Mouse (Mus musculus) kidney, adult 2 months (tissue): ENCODE data around the gene Spred2. TPM values are rescaled to one million over a fixed set of nuclear protein-coding genes. Genes with fewer than 3 reads are reported as not detected.

Experiments
- DNase-seq: peaks from one replicate; pipeline ENCODE4 v3.0.0; 2021
- H3K27ac ChIP-seq: fragments of 200-500 bp; 2 replicates; pipeline ENCODE4 v1.5.1; 2012; ENCODE audit warnings: low read depth, low read length, control low read depth, inconsistent platforms; ENCODE audit not compliant: insufficient read depth
- H3K27me3 ChIP-seq: fragments of 200-500 bp; replicated peaks from 2 replicates; pipeline ENCODE4 v1.6.1; 2012; ENCODE audit warnings: mild to moderate bottlenecking, moderate library complexity, low read length, inconsistent platforms; ENCODE audit not compliant: control insufficient read depth, insufficient read depth
- H3K36me3 ChIP-seq: fragments of 200-500 bp; 2 replicates; pipeline ENCODE4 v1.6.1; 2012; ENCODE audit warnings: mild to moderate bottlenecking, moderate library complexity, low read length, inconsistent platforms; ENCODE audit not compliant: control insufficient read depth, insufficient read depth
- H3K4me1 ChIP-seq: fragments of 200-500 bp; 2 replicates; pipeline ENCODE4 v1.6.1; 2011; ENCODE audit warnings: low read length; ENCODE audit not compliant: control insufficient read depth, insufficient read depth
- H3K4me3 ChIP-seq: fragments of 200-500 bp; 2 replicates; pipeline ENCODE4 v1.5.1; 2011; ENCODE audit warnings: mild to moderate bottlenecking, low read depth, low read length, control low read depth; ENCODE audit not compliant: insufficient read depth
- CTCF ChIP-seq: fragments of 200-500 bp; conservative IDR thresholded peaks from 2 replicates; pipeline ENCODE4 v1.5.1; 2011; ENCODE audit warnings: low read depth, mild to moderate bottlenecking, control low read depth, low read length, moderate library complexity, mixed read lengths; ENCODE audit not compliant: insufficient read depth, insufficient read length
- POLR2A ChIP-seq: fragments of 200-500 bp; IDR thresholded peaks from one replicate; pipeline ENCODE4 v1.6.1; 2011; ENCODE audit warnings: low read depth, low read length, control low read depth
- WGBS: fragments of 180-500 bp; shearing (Covaris S2); methylation state at CpG from one replicate; pipeline ENCODE4 v1.1.7; 2018; 5-methylcytosine and 5-hydroxymethylcytosine counted together
- polyA plus RNA-seq: library from polyadenylated mRNA; depleted of rRNA; stranded (reverse); fragments of >200 nt; gene quantifications from 2 replicates; pipeline ENCODE4 v1.2.3, GENCODE M21; 2012

Spred2 gene
- polyA plus RNA-seq, 1 experiment, result 21.2 TPM

- H3K4me1 ChIP-seq, result peaks cover 27% of the 10 kb centered on the region
- WGBS, result 27% methylated on average over 7 of the region's 7 CpGs
These were observed 11.6 kb downstream of the Spred2 start for GRCm38 (mm10) chr11:19935524-19936354.

DNA sequence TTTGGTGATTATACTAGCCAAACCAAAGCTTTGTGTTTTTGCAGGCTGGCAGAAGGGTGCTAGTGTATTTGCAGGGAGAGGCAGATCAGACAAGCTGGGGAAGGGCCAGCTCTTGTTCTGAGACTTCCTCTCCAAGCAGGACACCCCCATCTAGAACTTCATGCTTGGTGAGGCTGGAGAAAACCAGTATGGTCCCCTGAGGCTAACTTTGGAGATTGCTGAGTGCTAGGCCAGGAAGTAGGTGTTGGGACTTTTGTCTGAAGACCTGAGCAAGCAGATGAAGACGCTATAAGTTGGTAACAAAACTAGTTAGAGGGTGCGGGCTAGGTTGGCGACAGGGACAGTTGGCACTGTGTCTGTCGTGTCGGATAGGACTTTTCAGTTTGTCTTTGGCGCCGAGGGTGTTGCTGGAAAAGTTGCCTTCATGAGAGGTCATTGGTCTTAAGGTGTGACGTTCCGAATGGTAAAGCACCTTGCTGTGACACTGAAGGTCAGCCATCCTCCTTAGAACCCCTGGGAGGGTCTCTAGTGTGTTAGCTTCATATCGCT lies 14.4 kb downstream of the Spred2 start:
- peak; percentile 26 for DNase-seq
- H3K4me1 ChIP-seq, result peaks cover 38% of the 10 kb centered on the region
- WGBS, result 88% methylated on average over 10 of the region's 10 CpGs
- H3K27ac ChIP-seq, result no peak overlapping the region
- no peaks in the 10 kb centered on the region for H3K36me3 ChIP-seq
- TF ChIP-seq POLR2A (no peak), CTCF (no peak)
- H3K27me3 ChIP-seq, result no peaks in the 10 kb centered on the region
- no peak overlapping the region for H3K4me3 ChIP-seq

More at GRCm38 (mm10) chr11:19935524-19936354, 11.6 kb downstream of the Spred2 start:
- peak; percentile 36 for DNase-seq
- Histone ChIP-seq H3K4me3 (no peak overlapping the region), H3K27ac (no peak overlapping the region), H3K36me3 (no peaks in the 10 kb centered on the region), H3K27me3 (no peaks in the 10 kb centered on the region)
- TF ChIP-seq POLR2A (no peak), CTCF (no peak)

GRCm38 (mm10) chr11:19939305-19939730 lies 15.1 kb downstream of the Spred2 start:
- H3K36me3 ChIP-seq, result no peaks in the 10 kb centered on the region
- no peaks in the 10 kb centered on the region for H3K27me3 ChIP-seq
- WGBS, result 39% methylated on average over 5 of the region's 5 CpGs
- no peak overlapping the region for H3K4me3 ChIP-seq
- peak; percentile 41 for DNase-seq
- H3K27ac ChIP-seq, result no peak overlapping the region
- TF ChIP-seq CTCF (no peak), POLR2A (no peak)
- peaks cover 38% of the 10 kb centered on the region for H3K4me1 ChIP-seq

GRCm38 (mm10) chr11:19939831-19940230 lies 15.7 kb downstream of the Spred2 start:
- WGBS, result 85% methylated on average over 8 of the region's 8 CpGs

GRCm38 (mm10) chr11:19941156-19941777 lies 17.1 kb downstream of the Spred2 start:
- Histone ChIP-seq H3K4me1 (peaks cover 30% of the 10 kb centered on the region; the same call in 1 of the 2 replicates), H3K4me3 (no peak overlapping the region), H3K27ac (no peak overlapping the region), H3K27me3 (no peaks in the 10 kb centered on the region), H3K36me3 (no peaks in the 10 kb centered on the region)
- peak; percentile 40 for DNase-seq
- no peak for TF ChIP-seq CTCF
- no peak for TF ChIP-seq POLR2A
- 70% methylated on average over 12 of the region's 12 CpGs for WGBS

More at GRCm38 (mm10) chr11:19939831-19940230, 15.7 kb downstream of the Spred2 start:
- Histone ChIP-seq H3K36me3 (no peaks in the 10 kb centered on the region), H3K27ac (no peak overlapping the region), H3K27me3 (no peaks in the 10 kb centered on the region), H3K4me1 (peaks cover 36% of the 10 kb centered on the region), H3K4me3 (no peak overlapping the region)
- no peak for TF ChIP-seq CTCF
- no peak for TF ChIP-seq POLR2A
- no peak for DNase-seq

DNA sequence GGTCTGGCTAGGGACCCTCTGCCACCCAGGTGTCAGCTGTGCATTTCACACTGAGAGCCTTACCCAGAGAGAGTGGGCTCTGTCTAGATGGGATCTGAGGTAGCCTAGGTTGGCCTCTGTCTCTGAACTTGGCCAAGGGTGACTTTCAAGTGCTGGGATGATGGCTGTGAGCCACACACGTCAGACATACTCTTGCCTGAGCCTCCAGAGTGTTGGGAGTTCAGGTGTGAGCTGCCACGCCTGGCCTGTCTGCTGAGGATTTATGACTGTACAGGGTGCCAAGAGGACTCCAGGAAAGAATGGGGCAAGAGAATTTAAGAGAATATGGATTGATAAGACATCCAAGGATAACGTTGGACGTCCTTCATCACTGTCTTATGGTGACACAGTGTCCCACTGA lies 17.8 kb downstream of the Spred2 start:
- Histone ChIP-seq H3K4me1 (peaks cover 25% of the 10 kb centered on the region; the same call in 1 of the 2 replicates), H3K4me3 (no peak overlapping the region), H3K27ac (no peak overlapping the region), H3K36me3 (no peaks in the 10 kb centered on the region), H3K27me3 (no peaks in the 10 kb centered on the region)
- no peak for TF ChIP-seq CTCF
- TF ChIP-seq POLR2A, result no peak
- 53% methylated on average over 4 of the region's 4 CpGs for WGBS
- no peak for DNase-seq

DNA sequence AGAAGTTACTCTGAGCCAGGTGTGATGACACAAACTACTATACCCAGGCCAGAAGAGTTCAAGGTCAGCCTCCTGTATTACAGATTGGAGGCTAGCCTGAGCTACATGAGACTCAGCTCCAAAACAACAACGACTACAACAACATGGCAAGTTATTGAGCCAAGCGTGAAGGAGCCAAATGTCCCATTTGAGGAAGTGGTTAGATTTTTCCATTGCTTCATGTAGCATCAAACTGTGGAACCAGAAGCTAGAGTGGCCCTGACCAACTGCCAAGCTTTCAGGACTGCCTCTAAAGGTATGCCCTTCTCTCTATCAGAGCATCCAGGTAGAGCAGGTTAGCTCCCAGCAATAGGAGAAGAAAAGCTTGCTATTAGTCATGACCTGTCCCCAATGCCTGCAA lies 19.6 kb downstream of the Spred2 start:
- DNase-seq, result no peak
- Histone ChIP-seq H3K4me1 (peaks cover 36% of the 10 kb centered on the region), H3K4me3 (no peak overlapping the region), H3K36me3 (no peaks in the 10 kb centered on the region), H3K27ac (no peak overlapping the region), H3K27me3 (no peaks in the 10 kb centered on the region)
- 90% methylated on average over 2 of the region's 2 CpGs for WGBS
- TF ChIP-seq CTCF (no peak), POLR2A (no peak)
